In genomic region chr1:132968659-132969058, GRCm38 (mm10) we compare ENCODE assay signal across 9 mouse cellular contexts.
DNase-seq lines count a peak whose midpoint lies in the region; ATAC-seq and TF ChIP-seq lines count a peak whose summit lies in the region.
"Had no signal": no experiment of that assay in that cellular context is flagged by ENCODE, and none has a peak within 500 bp of the region (broad histone marks: within the 10 kb centered on the region; RNA-seq: fewer than 3 reads in every experiment).

No protein-coding gene starts in this region.

- H3K9me3 ChIP-seq in heart, embryonic 12.5 days (replicated peaks) = peaks cover 18% of the 10 kb centered on the region
- H3K9me3 ChIP-seq in stomach, postnatal 0 days (ENCODE audit: control insufficient read depth, low read length) = no peaks in the 10 kb centered on the region
- H3K9me3 ChIP-seq: embryonic facial prominence, embryonic 12.5 days had no signal

- peak; percentile 80 for TF ChIP-seq CTCF in Patski (IDR thresholded peaks at IDR 0.05)
- TF ChIP-seq CTCF in stomach, postnatal 0 days (IDR thresholded peaks at IDR 0.05; ENCODE audit: low read depth) = peak; percentile 83

- CTCF ChIA-PET in Patski (lab: Charles Lee) = interaction anchor here (1.1 to 1.2 kb wide), 2 partner anchors 11 to 17 kb away, joined by 3 read pairs; no protein-coding TSS in a partner anchor

- no peak for ATAC-seq in heart, embryonic 12.5 days (ENCODE audit: insufficient number of reproducible peaks, low FRiP score)
- ATAC-seq in Patski = no peak
- 0 out of 2 replicates have a peak, but pooled peaks have one; percentile 64 for ATAC-seq in megakaryocyte, adult 5-6 weeks (ENCODE audit: poor library complexity, severe bottlenecking)
- ATAC-seq in stomach, postnatal 0 days (ENCODE audit: low FRiP score, low TSS enrichment) = no peak

- H3K4me3 ChIP-seq in heart, embryonic 12.5 days = no peak overlapping the region
- no peak overlapping the region for H3K4me3 ChIP-seq in stomach, postnatal 0 days (ENCODE audit: low read depth, low read length)
- H3K4me3 ChIP-seq: embryonic facial prominence, embryonic 12.5 days had no signal

- peak; percentile 29 to 83 for DNase-seq in heart, adult 18-20 months
- DNase-seq in 3T3-L1 (ENCODE audit: low read depth, low spot score) (peak; percentile 67), Patski (ENCODE audit: low read depth, low spot score) (no peak)
- DNase-seq in cerebellum, postnatal 14 days = peak; percentile 76 to 86
- peak; percentile 63 for DNase-seq in kidney, adult 9 months
- DNase-seq in stomach, postnatal 0 days (ENCODE audit: low spot score) = peak; percentile 50

- no peak overlapping the region for H3K4me2 ChIP-seq in heart, embryonic 12.5 days
- no peak overlapping the region for H3K4me2 ChIP-seq in stomach, postnatal 0 days (replicated peaks; ENCODE audit: low read depth)
- H3K4me2 ChIP-seq: embryonic facial prominence, embryonic 12.5 days had no signal

- POLR2A ChIA-PET in Patski (lab: Charles Lee) = no interaction called here

- H3K36me3 ChIP-seq in heart, embryonic 12.5 days = no peaks in the 10 kb centered on the region
- H3K36me3 ChIP-seq in stomach, postnatal 0 days (ENCODE audit: control insufficient read depth, insufficient read depth, low read length) = no peaks in the 10 kb centered on the region
- H3K36me3 ChIP-seq: embryonic facial prominence, embryonic 12.5 days had no signal

- H3K9ac ChIP-seq in heart, embryonic 12.5 days = no peak overlapping the region
- H3K9ac ChIP-seq in stomach, postnatal 0 days (ENCODE audit: low read length) = no peak overlapping the region
- H3K9ac ChIP-seq: embryonic facial prominence, embryonic 12.5 days had no signal

- H3K4me1 ChIP-seq in heart, embryonic 12.5 days (replicated peaks) = peaks cover 6% of the 10 kb centered on the region
- no peaks in the 10 kb centered on the region for H3K4me1 ChIP-seq in stomach, postnatal 0 days (replicated peaks; ENCODE audit: control insufficient read depth, insufficient read depth)
- H3K4me1 ChIP-seq: embryonic facial prominence, embryonic 12.5 days had no signal

- 29% methylated on average over 6 of the region's 6 CpGs for WGBS in heart, embryonic 12.5 days
- WGBS in stomach, postnatal 0 days = 30% methylated on average over 6 of the region's 6 CpGs

- in situ Hi-C loops in Patski (cut with MboI; ENCODE audit: low pct_unique_long_range_greater_than_20kb) = no loop called here

- no peaks in the 10 kb centered on the region for H3K27me3 ChIP-seq in heart, embryonic 12.5 days (replicated peaks)
- H3K27me3 ChIP-seq in Patski = no peaks in the 10 kb centered on the region
- no peaks in the 10 kb centered on the region for H3K27me3 ChIP-seq in stomach, postnatal 0 days (ENCODE audit: control insufficient read depth, insufficient read depth, low read length)
- H3K27me3 ChIP-seq: embryonic facial prominence, embryonic 12.5 days had no signal

- no peak for TF ChIP-seq EP300 in stomach, postnatal 0 days (optimal IDR thresholded peaks at IDR 0.05)

- H3K27ac ChIP-seq in heart, embryonic 12.5 days (ENCODE audit: poor library complexity, severe bottlenecking) = no peak overlapping the region
- no peak overlapping the region for H3K27ac ChIP-seq in stomach, postnatal 0 days (replicated peaks)
- H3K27ac ChIP-seq: embryonic facial prominence, embryonic 12.5 days had no signal
